Mouse (Mus musculus) hindbrain, embryonic 11.5 days (tissue): ENCODE data around the gene Pip4p1. TPM values are rescaled to one million over a fixed set of nuclear protein-coding genes. Genes with fewer than 3 reads are reported as not detected.
"Not testable (repeated sequence)": the region's sequence is repeated elsewhere in the genome, so short reads cannot be mapped to it uniquely, and the experiment has no call there.

ENCODE experiments used
- ATAC-seq: fragments of 200-750 bp; cut with Nextera tagmentation; 2 replicates; pipeline ENCODE4 v1.8.0; 2017; ENCODE audit warnings: mild to moderate bottlenecking, moderate TSS enrichment, moderate library complexity; ENCODE audit not compliant: low FRiP score
- DNase-seq: peaks from one replicate; pipeline ENCODE4 v3.0.0-alpha.2; 2015; ENCODE audit warnings: low spot score
- H3K27ac ChIP-seq: fragments of 300-500 bp; sonication (generic); 2 replicates; pipeline ENCODE4 v1.5.1; 2014; ENCODE audit warnings: mild to moderate bottlenecking, low read depth, low read length
- H3K27me3 ChIP-seq: fragments of 300-500 bp; sonication (generic); 2 replicates; pipeline ENCODE4 v1.6.1; 2014; ENCODE audit warnings: mild to moderate bottlenecking, low read length, moderate library complexity, mixed read lengths; ENCODE audit not compliant: control insufficient read depth, insufficient read depth
- H3K36me3 ChIP-seq: fragments of 300-500 bp; sonication (generic); 2 replicates; pipeline ENCODE4 v1.6.1; 2014; ENCODE audit warnings: mild to moderate bottlenecking, low read length, moderate library complexity, mixed read lengths; ENCODE audit not compliant: control insufficient read depth, insufficient read depth
- H3K4me1 ChIP-seq: fragments of 300-500 bp; sonication (generic); replicated peaks from 2 replicates; pipeline ENCODE4 v1.6.1; 2014; ENCODE audit warnings: low read length, mixed read lengths; ENCODE audit not compliant: control insufficient read depth, insufficient read depth
- H3K4me2 ChIP-seq: fragments of 300-500 bp; sonication (generic); replicated peaks from 2 replicates; pipeline ENCODE4 v1.6.1; 2014; ENCODE audit warnings: mild to moderate bottlenecking, low read depth, low read length
- H3K4me3 ChIP-seq: fragments of 300-500 bp; sonication (generic); 2 replicates; pipeline ENCODE4 v1.5.1; 2014; ENCODE audit warnings: low read depth, low read length
- H3K9ac ChIP-seq: fragments of 300-500 bp; sonication (generic); 2 replicates; pipeline ENCODE4 v1.6.1; 2014; ENCODE audit warnings: low read depth, low read length
- H3K9me3 ChIP-seq: fragments of 300-500 bp; sonication (generic); 2 replicates; pipeline ENCODE4 v1.6.1; 2016; ENCODE audit warnings: low read length; ENCODE audit not compliant: control insufficient read depth
- WGBS: fragments of 180-500 bp; shearing (Covaris S2); extraction: QIAGEN DNeasy Blood & Tissue Kit; methylation state at CpG from one replicate; pipeline ENCODE4 v1.1.7; 2014; 5-methylcytosine and 5-hydroxymethylcytosine counted together
- polyA plus RNA-seq: library from polyadenylated mRNA; unstranded; fragments of >200 nt; fragmentation: Nextera tagmentation; extraction: Ambion mirVana; gene quantifications from 2 replicates; pipeline ENCODE4 v1.2.1, GENCODE M21; 2014

Gene Pip4p1
- polyA plus RNA-seq, 1 experiment from 2014 or later = 53.8 TPM

DNA sequence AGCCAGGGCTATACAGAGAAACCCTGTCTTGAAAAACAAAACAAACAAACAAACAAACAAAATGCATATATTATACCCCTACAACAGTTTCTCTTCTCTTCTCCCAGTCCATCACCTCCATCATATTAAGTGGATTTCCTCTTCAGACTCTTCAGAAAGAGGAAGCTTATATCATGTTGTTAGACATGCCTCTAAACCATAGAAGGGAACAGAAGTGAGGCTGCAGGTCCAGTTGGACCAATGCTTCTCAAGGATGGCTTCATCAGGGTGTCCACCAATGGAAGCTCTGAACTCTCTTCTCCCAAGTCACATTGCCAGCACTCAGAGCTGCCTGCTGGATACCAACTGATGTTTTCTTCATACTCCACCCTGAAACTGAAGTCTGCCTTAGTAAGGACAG is 25.3 kb downstream of the Pip4p1 start:
- not testable (repeated sequence) for H3K36me3 ChIP-seq, H3K4me1 ChIP-seq, H3K27me3 ChIP-seq, H3K4me2 ChIP-seq, ATAC-seq, H3K9ac ChIP-seq, H3K27ac ChIP-seq, H3K9me3 ChIP-seq, DNase-seq, H3K4me3 ChIP-seq

DNA sequence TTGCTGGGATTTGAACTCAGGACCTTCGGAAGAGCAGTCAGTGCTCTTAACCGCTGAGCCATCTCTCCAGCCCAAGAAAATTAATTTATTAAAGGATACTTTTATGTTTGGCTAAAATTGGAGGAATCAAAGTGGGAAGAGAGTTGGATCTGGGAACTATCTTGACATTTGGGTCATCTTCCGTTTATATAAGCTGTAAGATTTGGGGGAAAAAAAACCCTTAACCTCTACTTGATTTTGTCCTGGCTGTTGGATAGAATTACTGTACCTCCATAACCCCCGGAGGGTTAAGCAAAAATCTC is 25.9 kb downstream of the Pip4p1 start:
- Histone ChIP-seq H3K9ac (no peak overlapping the region), H3K4me2 (no peak overlapping the region), H3K27me3 (no peaks in the 10 kb centered on the region), H3K4me1 (no peaks in the 10 kb centered on the region; the same call in 1 of the 2 replicates), H3K27ac (no peak overlapping the region), H3K9me3 (no peaks in the 10 kb centered on the region), H3K4me3 (no peak overlapping the region), H3K36me3 (no peaks in the 10 kb centered on the region)
- no peak for ATAC-seq
- WGBS = 87% methylated on average over 4 of the region's 4 CpGs
- no peak for DNase-seq

DNA sequence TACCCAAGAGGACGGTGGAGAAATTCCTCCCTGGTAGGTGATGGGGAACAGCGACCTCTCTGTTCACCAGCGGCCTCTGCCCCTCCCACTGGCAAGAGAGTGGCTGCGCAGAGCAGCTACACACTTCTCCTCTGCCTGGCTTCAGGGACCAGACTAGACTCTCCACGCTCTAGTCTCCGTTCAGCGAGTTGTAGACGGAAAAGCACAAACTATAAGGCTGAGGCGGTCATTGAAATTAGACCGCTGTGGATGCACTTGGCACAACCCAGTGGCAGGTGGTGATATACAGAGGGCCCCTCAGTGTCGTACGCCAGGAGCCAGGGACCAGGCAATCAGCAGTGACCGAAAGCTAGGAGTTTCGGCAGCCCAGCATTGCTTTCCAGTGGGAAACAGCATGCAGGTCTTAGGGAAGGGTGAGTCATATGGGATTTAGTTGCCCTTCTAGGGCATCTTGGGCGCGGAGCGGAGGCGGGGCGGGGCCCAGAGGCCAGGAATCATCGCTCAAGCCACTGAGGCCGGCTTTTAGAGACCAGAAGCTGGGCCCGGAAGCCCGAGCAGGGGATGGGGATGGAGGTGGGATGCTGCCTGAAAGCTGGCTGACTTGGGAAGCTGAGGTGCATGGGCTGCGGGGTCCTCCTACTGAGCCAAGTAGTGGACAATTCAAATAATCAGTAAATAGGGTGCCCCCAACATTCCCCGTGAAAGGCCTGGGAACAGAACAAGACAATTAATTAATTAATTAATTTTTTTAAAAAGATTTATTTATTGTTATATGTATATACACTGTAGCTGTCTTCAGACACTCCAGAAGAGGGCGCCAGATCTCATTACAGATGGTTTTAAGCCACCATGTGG is 26.5 kb downstream of the Pip4p1 start:
- peak overlapping the region; percentile 56 for H3K4me2 ChIP-seq
- no peaks in the 10 kb centered on the region for H3K27me3 ChIP-seq
- peak overlapping the region; percentile 63 for H3K9ac ChIP-seq
- no peaks in the 10 kb centered on the region for H3K9me3 ChIP-seq
- peak overlapping the region; percentile 37 for H3K4me3 ChIP-seq
- 5% methylated on average over 26 of the region's 26 CpGs for WGBS
- no peak overlapping the region for H3K27ac ChIP-seq
- ATAC-seq (peak; percentile 86), DNase-seq (peak; percentile 70)
- no peaks in the 10 kb centered on the region; the same call in 1 of the 2 replicates for H3K4me1 ChIP-seq
- H3K36me3 ChIP-seq = no peaks in the 10 kb centered on the region

- not testable (repeated sequence) for H3K9ac ChIP-seq, H3K27ac ChIP-seq, ATAC-seq, H3K9me3 ChIP-seq, H3K4me3 ChIP-seq, H3K4me2 ChIP-seq, H3K36me3 ChIP-seq, H3K27me3 ChIP-seq, H3K4me1 ChIP-seq, DNase-seq
- WGBS = 92% methylated on average over 2 of the region's 2 CpGs
These were observed 32.7 kb downstream of the Pip4p1 start for GRCm38 (mm10) chr14:50897992-50898391.

DNA sequence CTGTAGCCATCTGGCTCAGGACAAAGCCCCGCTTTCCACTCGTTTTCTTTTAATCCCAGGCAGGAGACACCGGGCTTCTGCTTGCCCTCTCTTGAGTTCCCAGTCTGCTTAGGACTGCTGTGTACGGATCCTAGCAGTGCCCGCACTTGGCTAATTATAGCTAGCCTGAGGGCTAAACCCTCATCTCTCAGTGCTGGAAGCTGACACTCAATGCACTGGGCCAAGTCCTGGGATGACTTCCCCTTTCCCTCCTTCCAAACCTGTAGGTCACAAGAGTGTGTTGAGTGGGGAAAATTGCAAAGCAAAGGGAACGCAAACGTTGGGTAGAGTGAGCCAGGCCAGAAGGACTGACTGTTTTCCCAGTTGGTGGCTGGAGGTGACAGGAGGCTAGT is 33.3 kb downstream of the Pip4p1 start, which contains the start of gene Klhl33:
Gene Klhl33, minus strand, starts transcription at position 134 of the 392 bp plus-strand sequence.
- Histone ChIP-seq H3K9ac (peak within 1 kb of the TSS; percentile 52; the same call in 1 of the 2 replicates), H3K36me3 (no peaks in the 10 kb centered on the region), H3K4me3 (peak within 1 kb of the TSS; percentile 34), H3K27me3 (no peaks in the 10 kb centered on the region; the same call in 1 of the 2 replicates), H3K9me3 (no peaks in the 10 kb centered on the region), H3K4me2 (peak within 1 kb of the TSS; percentile 65), H3K27ac (no peak within 1 kb of the TSS), H3K4me1 (no peaks in the 10 kb centered on the region)
- ATAC-seq = no peak
- 57% methylated on average over 7 of the region's 7 CpGs for WGBS
- no peak for DNase-seq

DNA sequence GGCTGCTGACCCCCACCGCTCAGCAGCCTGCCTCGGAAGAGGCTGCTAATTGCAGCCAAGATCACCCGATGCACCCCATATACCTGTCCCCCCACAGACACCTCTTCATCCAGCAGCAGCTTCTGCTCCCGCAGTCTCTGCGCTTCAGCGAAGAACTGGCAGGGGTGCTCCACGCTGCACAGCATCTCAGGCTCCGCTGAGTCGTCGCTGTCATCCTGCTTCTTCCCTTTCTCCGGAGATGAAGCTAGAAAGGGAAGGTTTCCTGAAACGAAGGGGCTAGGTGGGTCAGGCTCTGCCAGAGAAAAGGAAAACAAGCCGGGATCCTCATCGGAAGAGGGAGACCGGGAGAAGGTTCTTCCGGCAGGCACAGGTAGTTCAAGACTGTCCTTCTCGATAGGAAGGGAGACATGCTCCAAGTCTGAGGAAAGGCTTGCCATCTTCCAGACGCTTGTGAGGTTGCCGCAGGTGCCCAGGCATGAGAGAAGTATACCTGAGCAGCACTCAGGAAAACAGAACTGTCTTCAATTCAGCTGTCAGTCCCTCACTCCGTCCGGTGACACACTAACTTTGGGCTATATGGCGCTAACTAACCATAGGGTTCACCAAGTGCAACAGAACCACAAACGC is 33.8 kb downstream of the Pip4p1 start:
- WGBS = 21% methylated on average over 23 of the region's 23 CpGs
- Histone ChIP-seq H3K27ac (no peak overlapping the region), H3K4me1 (no peaks in the 10 kb centered on the region), H3K9ac (peak overlapping the region; percentile 52; the same call in 1 of the 2 replicates), H3K36me3 (no peaks in the 10 kb centered on the region), H3K27me3 (no peaks in the 10 kb centered on the region; the same call in 1 of the 2 replicates), H3K9me3 (no peaks in the 10 kb centered on the region), H3K4me2 (peak overlapping the region; percentile 65), H3K4me3 (peak overlapping the region; percentile 34)
- DNase-seq (peak; percentile 34), ATAC-seq (0 out of 2 replicates have a peak, but pooled peaks have one; percentile 39)

- no peak overlapping the region for H3K27ac ChIP-seq
- H3K36me3 ChIP-seq = no peaks in the 10 kb centered on the region
- H3K27me3 ChIP-seq = no peaks in the 10 kb centered on the region; the same call in 1 of the 2 replicates
- no peaks in the 10 kb centered on the region for H3K9me3 ChIP-seq
- peak; percentile 53; the same call in 1 of the 2 replicates for ATAC-seq
- H3K4me3 ChIP-seq = peak overlapping the region; percentile 34
- H3K4me1 ChIP-seq = no peaks in the 10 kb centered on the region
- whole genome bisulfite sequencing = 18% methylated on average over 19 of the region's 19 CpGs
- peak overlapping the region; percentile 52; the same call in 1 of the 2 replicates for H3K9ac ChIP-seq
- peak overlapping the region; percentile 65 for H3K4me2 ChIP-seq
- DNase-seq = peak; percentile 37
These were observed 34.5 kb downstream of the Pip4p1 start for GRCm38 (mm10) chr14:50895985-50896746.

GRCm38 (mm10) chr14:50895407-50895806 is 35.2 kb downstream of the Pip4p1 start:
- H3K36me3 ChIP-seq = no peaks in the 10 kb centered on the region
- H3K9ac ChIP-seq = no peak overlapping the region
- no peak for DNase-seq
- no peak overlapping the region for H3K4me3 ChIP-seq
- no peak overlapping the region for H3K4me2 ChIP-seq
- no peaks in the 10 kb centered on the region for H3K4me1 ChIP-seq
- H3K27ac ChIP-seq = no peak overlapping the region
- no peaks in the 10 kb centered on the region; the same call in 1 of the 2 replicates for H3K27me3 ChIP-seq
- no peak for ATAC-seq
- H3K9me3 ChIP-seq = no peaks in the 10 kb centered on the region
